Mouse (Mus musculus): ENCODE results near the gene Sertad1.
"Not testable (repeated sequence)": the region's sequence is repeated elsewhere in the genome, so short reads cannot be mapped to it uniquely, and the experiment has no call there.

Sertad1 gene

GRCm38 (mm10) chr7:27473156-27473834 lies 13.4 kb upstream of the Sertad1 start, which contains the start of gene Sertad3:
Sertad3 (plus strand) TSS chr7:27473768.
- peak; percentile 96 for DNase-seq (ENCODE audit: low read depth, low spot score)

- DNase-seq (ENCODE audit: low read depth, low spot score) = no peak
Measured at GRCm38 (mm10) chr7:27473835-27474489, 12.7 kb upstream of the Sertad1 start.

- DNase-seq (ENCODE audit: low read depth, low spot score) = peak; percentile 98
Measured at GRCm38 (mm10) chr7:27474490-27474954, 12.2 kb upstream of the Sertad1 start.

- no peak for DNase-seq (ENCODE audit: low read depth, low spot score)
Measured at GRCm38 (mm10) chr7:27475596-27475995, 11.1 kb upstream of the Sertad1 start.

- DNase-seq (ENCODE audit: low read depth, low spot score) = no peak
Measured at GRCm38 (mm10) chr7:27476098-27476635, 10.5 kb upstream of the Sertad1 start.

GRCm38 (mm10) chr7:27478561-27478960 lies 8.1 kb upstream of the Sertad1 start:
- DNase-seq (ENCODE audit: low read depth, low spot score) = no peak

- DNase-seq (ENCODE audit: low read depth, low spot score) = no peak
Measured at GRCm38 (mm10) chr7:27479750-27480149, 7.0 kb upstream of the Sertad1 start.

- no peak for DNase-seq (ENCODE audit: low read depth, low spot score)
Measured at GRCm38 (mm10) chr7:27480506-27480905, 6.2 kb upstream of the Sertad1 start.

- DNase-seq (ENCODE audit: low read depth, low spot score) = no peak
Measured at GRCm38 (mm10) chr7:27480927-27481626, 5.6 kb upstream of the Sertad1 start.

GRCm38 (mm10) chr7:27481627-27481969 lies 5.1 kb upstream of the Sertad1 start:
- DNase-seq (ENCODE audit: low read depth, low spot score) = peak; percentile 81

GRCm38 (mm10) chr7:27483860-27484259 lies 2.9 kb upstream of the Sertad1 start:
- DNase-seq (ENCODE audit: low read depth, low spot score) = no peak

- no peak for DNase-seq (ENCODE audit: low read depth, low spot score)
Measured at GRCm38 (mm10) chr7:27486102-27486769, 474 bp upstream of the Sertad1 start.

GRCm38 (mm10) chr7:27487740-27488268 lies 1.1 kb downstream of the Sertad1 start:
- no peak for DNase-seq (ENCODE audit: low read depth, low spot score)

- DNase-seq (ENCODE audit: low read depth, low spot score) = no peak
Measured at GRCm38 (mm10) chr7:27489270-27489869, 2.7 kb downstream of the Sertad1 start.

GRCm38 (mm10) chr7:27490227-27490542 lies 3.5 kb downstream of the Sertad1 start:
- DNase-seq (ENCODE audit: low read depth, low spot score) = no peak

- DNase-seq (ENCODE audit: low read depth, low spot score) = peak; percentile 65
Measured at GRCm38 (mm10) chr7:27490543-27491329, 4.0 kb downstream of the Sertad1 start.

- no peak for DNase-seq (ENCODE audit: low read depth, low spot score)
Measured at GRCm38 (mm10) chr7:27491856-27492255, 5.1 kb downstream of the Sertad1 start.

GRCm38 (mm10) chr7:27493022-27493421 lies 6.3 kb downstream of the Sertad1 start:
- no peak for DNase-seq (ENCODE audit: low read depth, low spot score)

- DNase-seq (ENCODE audit: low read depth, low spot score) = no peak
Measured at GRCm38 (mm10) chr7:27493450-27493849, 6.7 kb downstream of the Sertad1 start.

GRCm38 (mm10) chr7:27494659-27495367 lies 8.1 kb downstream of the Sertad1 start:
- DNase-seq (ENCODE audit: low read depth, low spot score) = not testable (repeated sequence)

All from forelimb bud, embryonic 11.5 days (tissue).